Mouse (Mus musculus): ENCODE measurements around the gene Ppp2r5b. TPM values are rescaled to one million over a fixed set of nuclear protein-coding genes. Genes with fewer than 3 reads are reported as not detected.
A peak's percentile ranks its signal among the peaks of the same experiment; 100 is the strongest.

The Ppp2r5b gene
- polyA plus RNA-seq, 1 experiment from 2014 or later, result 42.1 TPM

- no peaks in the 10 kb centered on the region for H3K27me3 ChIP-seq (ENCODE audit: control insufficient read depth, insufficient read depth, low read length)
- H3K4me3 ChIP-seq (ENCODE audit: low read depth, low read length), result peak overlapping the region; percentile 90
- peaks cover 11% of the 10 kb centered on the region for H3K4me1 ChIP-seq (replicated peaks; ENCODE audit: control insufficient read depth, insufficient read depth, low read length)
- DNase-seq (ENCODE audit: low spot score) (peak; percentile 26), ATAC-seq (ENCODE audit: low FRiP score) (no peak)
- peak overlapping the region; percentile 77 for H3K9ac ChIP-seq (ENCODE audit: low read depth, low read length)
- 7% methylated on average over 10 of the region's 10 CpGs for WGBS
- H3K36me3 ChIP-seq (ENCODE audit: control insufficient read depth, insufficient read depth, low read length), result peaks cover 9% of the 10 kb centered on the region
- H3K27ac ChIP-seq (ENCODE audit: low read depth, low read length), result no peak overlapping the region
- H3K4me2 ChIP-seq (replicated peaks; ENCODE audit: low read depth, low read length), result peak overlapping the region; percentile 88
- no peaks in the 10 kb centered on the region for H3K9me3 ChIP-seq (ENCODE audit: control insufficient read depth, low read length)
These were observed 42.2 kb upstream of the Ppp2r5b start for GRCm38 (mm10) chr19:6277661-6278438.

DNA sequence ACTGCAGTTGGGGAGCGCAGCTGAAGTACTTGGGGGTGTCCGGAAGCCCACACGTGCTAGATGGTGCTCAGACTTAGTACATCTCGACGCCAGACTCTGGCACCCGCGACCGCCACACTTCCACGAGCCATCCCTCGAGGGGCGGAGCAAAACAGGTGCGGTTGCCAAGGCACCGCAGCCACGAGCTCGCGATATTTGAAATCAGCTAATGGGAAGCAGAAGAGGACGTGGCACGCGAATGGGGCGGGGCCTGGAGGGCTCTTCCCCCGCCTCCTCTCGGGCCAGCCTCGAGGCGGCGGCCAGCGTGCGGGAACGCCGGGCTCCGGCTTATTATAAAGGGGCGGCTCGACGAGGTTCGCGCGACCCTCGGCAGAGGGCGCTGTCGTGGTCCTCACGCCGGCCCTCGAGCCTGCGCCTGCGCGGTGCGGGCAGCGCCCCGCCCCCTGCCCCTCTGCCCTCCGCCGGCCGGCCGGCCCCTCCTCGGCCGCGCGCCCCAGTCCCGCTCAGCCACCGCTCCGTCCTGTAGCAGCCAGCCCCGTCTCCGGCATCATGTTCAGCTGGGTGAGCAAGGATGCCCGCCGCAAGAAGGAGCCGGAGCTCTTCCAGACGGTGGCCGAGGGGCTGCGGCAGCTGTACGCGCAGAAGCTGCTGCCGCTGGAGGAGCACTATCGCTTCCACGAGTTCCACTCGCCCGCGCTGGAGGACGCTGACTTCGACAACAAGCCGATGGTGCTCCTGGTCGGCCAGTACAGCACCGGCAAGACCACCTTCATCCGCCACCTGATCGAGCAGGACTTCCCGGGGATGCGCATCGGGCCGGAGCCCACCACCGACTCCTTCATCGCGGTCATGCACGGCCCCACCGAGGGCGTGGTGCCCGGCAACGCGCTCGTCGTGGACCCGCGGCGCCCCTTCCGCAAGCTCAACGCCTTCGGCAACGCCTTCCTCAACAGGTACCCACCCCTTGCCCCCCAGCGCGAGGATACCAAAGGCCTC is 41.1 kb upstream of the Ppp2r5b start, which contains the start of gene Ehd1:
Ehd1 (plus strand) TSS at position 300 of the 996 bp plus-strand sequence.
- no peaks in the 10 kb centered on the region for H3K9me3 ChIP-seq (ENCODE audit: control insufficient read depth, low read length)
- H3K9ac ChIP-seq (ENCODE audit: low read depth, low read length), result peak within 1 kb of the TSS; percentile 77

GRCm38 (mm10) chr19:6275740-6276389 is 40.2 kb upstream of the Ppp2r5b start:
- DNase-seq (ENCODE audit: low spot score) (no peak), ATAC-seq (ENCODE audit: low FRiP score) (peak; percentile 51)
- H3K4me1 ChIP-seq (replicated peaks; ENCODE audit: control insufficient read depth, insufficient read depth, low read length), result peaks cover 11% of the 10 kb centered on the region

More for the DNA sequence above, 41.1 kb upstream of the Ppp2r5b start, which contains the start of gene Ehd1:
- peak within 1 kb of the TSS; percentile 88 for H3K4me2 ChIP-seq (replicated peaks; ENCODE audit: low read depth, low read length)
- under 1% methylated on average over 96 of the region's 106 CpGs for WGBS
- H3K27me3 ChIP-seq (ENCODE audit: control insufficient read depth, insufficient read depth, low read length), result no peaks in the 10 kb centered on the region
- peak within 1 kb of the TSS; percentile 90 for H3K4me3 ChIP-seq (ENCODE audit: low read depth, low read length)
- DNase-seq (ENCODE audit: low spot score) (peak; percentile 99), ATAC-seq (ENCODE audit: low FRiP score) (peak; percentile 95)
- peak within 1 kb of the TSS; percentile 73; the same call in 1 of the 2 replicates for H3K27ac ChIP-seq (ENCODE audit: low read depth, low read length)
- peaks cover 5% of the 10 kb centered on the region; the same call in 1 of the 2 replicates for H3K36me3 ChIP-seq (ENCODE audit: control insufficient read depth, insufficient read depth, low read length)
- peaks cover 11% of the 10 kb centered on the region for H3K4me1 ChIP-seq (replicated peaks; ENCODE audit: control insufficient read depth, insufficient read depth, low read length)

GRCm38 (mm10) chr19:6273998-6274608 is 38.4 kb upstream of the Ppp2r5b start:
- no peak overlapping the region for H3K4me2 ChIP-seq (replicated peaks; ENCODE audit: low read depth, low read length)
- no peak overlapping the region for H3K27ac ChIP-seq (ENCODE audit: low read depth, low read length)
- H3K9me3 ChIP-seq (ENCODE audit: control insufficient read depth, low read length), result no peaks in the 10 kb centered on the region
- peaks cover 8% of the 10 kb centered on the region for H3K4me1 ChIP-seq (replicated peaks; ENCODE audit: control insufficient read depth, insufficient read depth, low read length)
- no peaks in the 10 kb centered on the region for H3K36me3 ChIP-seq (ENCODE audit: control insufficient read depth, insufficient read depth, low read length)
- DNase-seq (ENCODE audit: low spot score) (no peak), ATAC-seq (ENCODE audit: low FRiP score) (no peak)
- 90% methylated on average over 13 of the region's 13 CpGs for WGBS
- no peak overlapping the region for H3K4me3 ChIP-seq (ENCODE audit: low read depth, low read length)
- no peak overlapping the region for H3K9ac ChIP-seq (ENCODE audit: low read depth, low read length)
- no peaks in the 10 kb centered on the region for H3K27me3 ChIP-seq (ENCODE audit: control insufficient read depth, insufficient read depth, low read length)

More at GRCm38 (mm10) chr19:6275740-6276389, 40.2 kb upstream of the Ppp2r5b start:
- WGBS, result 8% methylated on average over 15 of the region's 15 CpGs
- peak overlapping the region; percentile 65; the same call in 1 of the 2 replicates for H3K27ac ChIP-seq (ENCODE audit: low read depth, low read length)
- H3K27me3 ChIP-seq (ENCODE audit: control insufficient read depth, insufficient read depth, low read length), result no peaks in the 10 kb centered on the region
- H3K4me3 ChIP-seq (ENCODE audit: low read depth, low read length), result peak overlapping the region; percentile 90
- H3K9me3 ChIP-seq (ENCODE audit: control insufficient read depth, low read length), result no peaks in the 10 kb centered on the region
- peak overlapping the region; percentile 88 for H3K4me2 ChIP-seq (replicated peaks; ENCODE audit: low read depth, low read length)
- peak overlapping the region; percentile 72 for H3K9ac ChIP-seq (ENCODE audit: low read depth, low read length)
- H3K36me3 ChIP-seq (ENCODE audit: control insufficient read depth, insufficient read depth, low read length), result no peaks in the 10 kb centered on the region

GRCm38 (mm10) chr19:6273592-6273991 is 37.9 kb upstream of the Ppp2r5b start:
- no peak for ATAC-seq (ENCODE audit: low FRiP score)
- no peaks in the 10 kb centered on the region for H3K9me3 ChIP-seq (ENCODE audit: control insufficient read depth, low read length)

GRCm38 (mm10) chr19:6272738-6273137 is 37.1 kb upstream of the Ppp2r5b start:
- Histone ChIP-seq H3K27me3 (ENCODE audit: control insufficient read depth, insufficient read depth, low read length) (no peaks in the 10 kb centered on the region), H3K4me3 (ENCODE audit: low read depth, low read length) (no peak overlapping the region), H3K36me3 (ENCODE audit: control insufficient read depth, insufficient read depth, low read length) (no peaks in the 10 kb centered on the region), H3K4me2 (replicated peaks; ENCODE audit: low read depth, low read length) (no peak overlapping the region), H3K9ac (ENCODE audit: low read depth, low read length) (no peak overlapping the region), H3K27ac (ENCODE audit: low read depth, low read length) (no peak overlapping the region), H3K4me1 (replicated peaks; ENCODE audit: control insufficient read depth, insufficient read depth, low read length) (no peaks in the 10 kb centered on the region), H3K9me3 (ENCODE audit: control insufficient read depth, low read length) (no peaks in the 10 kb centered on the region)
- WGBS, result 82% methylated on average over 4 of the region's 4 CpGs
- no peak for ATAC-seq (ENCODE audit: low FRiP score)
- no peak for DNase-seq (ENCODE audit: low spot score)

More at GRCm38 (mm10) chr19:6273592-6273991, 37.9 kb upstream of the Ppp2r5b start:
- 92% methylated on average over 4 of the region's 4 CpGs for WGBS
- peaks cover 5% of the 10 kb centered on the region; the same call in 1 of the 2 replicates for H3K4me1 ChIP-seq (replicated peaks; ENCODE audit: control insufficient read depth, insufficient read depth, low read length)
- no peak for DNase-seq (ENCODE audit: low spot score)
- no peak overlapping the region for H3K27ac ChIP-seq (ENCODE audit: low read depth, low read length)
- no peak overlapping the region for H3K9ac ChIP-seq (ENCODE audit: low read depth, low read length)
- no peaks in the 10 kb centered on the region for H3K36me3 ChIP-seq (ENCODE audit: control insufficient read depth, insufficient read depth, low read length)
- no peaks in the 10 kb centered on the region for H3K27me3 ChIP-seq (ENCODE audit: control insufficient read depth, insufficient read depth, low read length)
- H3K4me3 ChIP-seq (ENCODE audit: low read depth, low read length), result no peak overlapping the region
- no peak overlapping the region for H3K4me2 ChIP-seq (replicated peaks; ENCODE audit: low read depth, low read length)

DNA sequence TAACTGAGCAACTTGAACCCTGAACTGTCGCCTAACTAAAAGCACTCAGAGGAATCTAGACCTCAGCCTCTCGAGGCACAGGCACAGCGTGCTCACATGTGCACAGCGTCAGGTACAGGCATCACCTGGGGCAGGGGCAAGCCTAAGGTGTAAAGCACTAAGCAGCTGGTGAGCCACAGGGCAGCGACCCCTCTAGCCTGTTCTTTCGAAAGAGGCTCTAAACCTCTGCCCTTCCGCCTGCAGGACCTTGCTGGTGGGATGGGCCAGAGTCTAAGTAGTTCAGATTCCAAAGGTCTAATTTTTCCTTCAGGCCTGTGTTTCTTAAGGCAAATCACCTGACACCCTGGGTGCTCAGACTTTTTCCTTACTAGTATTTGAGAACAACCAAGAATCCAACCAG is 36.4 kb upstream of the Ppp2r5b start:
- Histone ChIP-seq H3K9ac (ENCODE audit: low read depth, low read length) (no peak overlapping the region), H3K9me3 (ENCODE audit: control insufficient read depth, low read length) (no peaks in the 10 kb centered on the region), H3K4me2 (replicated peaks; ENCODE audit: low read depth, low read length) (no peak overlapping the region), H3K4me1 (replicated peaks; ENCODE audit: control insufficient read depth, insufficient read depth, low read length) (no peaks in the 10 kb centered on the region), H3K27me3 (ENCODE audit: control insufficient read depth, insufficient read depth, low read length) (no peaks in the 10 kb centered on the region), H3K27ac (ENCODE audit: low read depth, low read length) (no peak overlapping the region), H3K36me3 (ENCODE audit: control insufficient read depth, insufficient read depth, low read length) (no peaks in the 10 kb centered on the region), H3K4me3 (ENCODE audit: low read depth, low read length) (no peak overlapping the region)
- DNase-seq (ENCODE audit: low spot score) (no peak), ATAC-seq (ENCODE audit: low FRiP score) (no peak)
- 66% methylated on average over 7 of the region's 7 CpGs for WGBS

GRCm38 (mm10) chr19:6271206-6271605 is 35.5 kb upstream of the Ppp2r5b start:
- Histone ChIP-seq H3K27ac (ENCODE audit: low read depth, low read length) (no peak overlapping the region), H3K4me1 (replicated peaks; ENCODE audit: control insufficient read depth, insufficient read depth, low read length) (no peaks in the 10 kb centered on the region), H3K4me2 (replicated peaks; ENCODE audit: low read depth, low read length) (no peak overlapping the region), H3K36me3 (ENCODE audit: control insufficient read depth, insufficient read depth, low read length) (no peaks in the 10 kb centered on the region), H3K9me3 (ENCODE audit: control insufficient read depth, low read length) (no peaks in the 10 kb centered on the region), H3K27me3 (ENCODE audit: control insufficient read depth, insufficient read depth, low read length) (no peaks in the 10 kb centered on the region), H3K9ac (ENCODE audit: low read depth, low read length) (0 out of 2 replicates have a peak overlapping the region, but pooled peaks have one; percentile 16), H3K4me3 (ENCODE audit: low read depth, low read length) (no peak overlapping the region)
- WGBS, result 32% methylated on average over 8 of the region's 8 CpGs
- no peak for ATAC-seq (ENCODE audit: low FRiP score)
- no peak for DNase-seq (ENCODE audit: low spot score)
